Mouse (Mus musculus) T-helper 2 cell (primary cell): Measurements from ENCODE around the gene Krtap19-5.

Source experiments
- in situ Hi-C: fragments of 300-600 bp; cut with MboI, MseI; formaldehyde crosslinking; loops from one replicate; pipeline ENCODE4 v1.15.1; 2025; ENCODE audit warnings: high pct_unique_total_duplicates

Krtap19-5 gene

GRCm38 (mm10) chr16:88896357-88896756 is at the start of gene Krtap19-5:
TSS of gene Krtap19-5 (minus strand) at chr16:88896457.
- in situ Hi-C loops: no loop called here

- in situ Hi-C loops: no loop called here
These were observed 44.8 kb upstream of the Krtap19-5 start for GRCm38 (mm10) chr16:88941106-88941505.

DNA sequence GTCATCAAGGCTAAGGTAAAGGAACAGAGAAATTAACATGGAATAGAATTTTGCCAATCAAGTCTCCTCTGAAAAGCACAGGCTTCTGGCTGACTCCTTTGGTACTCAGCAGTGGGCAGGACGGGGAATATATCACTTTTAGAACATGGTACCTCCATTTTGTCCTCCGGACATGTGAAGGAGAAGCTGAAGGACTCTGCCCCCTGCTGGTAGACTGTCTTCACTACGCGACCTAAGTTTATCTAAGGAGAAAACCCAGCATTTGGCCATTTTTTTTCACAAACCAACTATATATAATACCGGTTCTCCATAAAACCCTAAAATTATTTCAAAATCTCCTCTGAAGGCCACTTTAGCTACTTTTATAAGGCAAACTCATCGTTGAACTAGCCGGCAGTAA is 42.0 kb upstream of the Krtap19-5 start:
- in situ Hi-C loops: no loop called here

GRCm38 (mm10) chr16:88932165-88932564 is 35.9 kb upstream of the Krtap19-5 start, which contains the start of gene Krtap19-9b:
TSS of gene Krtap19-9b (minus strand) at chr16:88932265.
- in situ Hi-C loops: no loop called here

GRCm38 (mm10) chr16:88886870-88887269 is 9.4 kb downstream of the Krtap19-5 start:
- in situ Hi-C loops: no loop called here

DNA sequence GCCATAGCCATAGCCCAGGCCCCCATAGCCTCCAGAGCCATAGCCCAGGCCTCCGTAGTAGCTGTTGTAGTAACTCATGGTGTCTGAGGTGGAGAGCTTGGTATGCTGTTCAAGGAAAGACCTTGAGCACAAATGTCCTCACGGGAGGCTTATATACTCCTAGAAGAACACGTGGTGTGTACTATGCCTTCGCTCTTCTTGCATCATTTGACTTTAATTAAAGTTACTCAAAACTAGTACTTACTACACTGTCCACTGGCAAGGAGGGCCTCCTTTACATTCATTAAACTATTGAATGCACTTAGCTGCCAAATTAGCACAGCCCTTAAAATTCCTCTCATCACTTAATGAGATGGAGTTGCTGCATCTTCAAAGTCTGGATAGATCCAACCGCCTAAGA is 11.3 kb downstream of the Krtap19-5 start, which contains the start of gene Krtap19-4:
TSS of gene Krtap19-4 (minus strand) at position 101 of the 400 bp plus-strand sequence.
- in situ Hi-C loops: no loop called here

GRCm38 (mm10) chr16:88877938-88878337 is 18.3 kb downstream of the Krtap19-5 start, which contains the start of gene Krtap19-3:
TSS of gene Krtap19-3 (minus strand) at chr16:88878038.
- in situ Hi-C loops: loop anchor here (10.0 kb wide), 1 partner anchor 1343 kb away; no protein-coding TSS in a partner anchor

- in situ Hi-C loops: loop anchor here (10.0 kb wide), 1 partner anchor 1339 kb away; no protein-coding TSS in a partner anchor
These were observed 22.1 kb downstream of the Krtap19-5 start, which contains the start of gene Krtap19-2 for GRCm38 (mm10) chr16:88874169-88874568. TSS of gene Krtap19-2 (minus strand) at chr16:88874269.

- in situ Hi-C loops: no loop called here
These were observed 26.9 kb downstream of the Krtap19-5 start, which contains the start of gene Krtap19-1 for GRCm38 (mm10) chr16:88869311-88869710. TSS of gene Krtap19-1 (minus strand) at chr16:88869411.

- in situ Hi-C loops: no loop called here
These were observed 31.3 kb downstream of the Krtap19-5 start for GRCm38 (mm10) chr16:88864887-88865407.

GRCm38 (mm10) chr16:88851450-88851849 is 44.8 kb downstream of the Krtap19-5 start:
- in situ Hi-C loops: loop anchor here (10.0 kb wide), 1 partner anchor 1217 kb away; no protein-coding TSS in a partner anchor

GRCm38 (mm10) chr16:88848558-88848957 is 47.7 kb downstream of the Krtap19-5 start:
- in situ Hi-C loops: no loop called here

GRCm38 (mm10) chr16:88847363-88847762 is 48.9 kb downstream of the Krtap19-5 start:
- in situ Hi-C loops: no loop called here
